Mouse (Mus musculus): ENCODE results near the gene Arhgap9.

Gene Arhgap9

DNA sequence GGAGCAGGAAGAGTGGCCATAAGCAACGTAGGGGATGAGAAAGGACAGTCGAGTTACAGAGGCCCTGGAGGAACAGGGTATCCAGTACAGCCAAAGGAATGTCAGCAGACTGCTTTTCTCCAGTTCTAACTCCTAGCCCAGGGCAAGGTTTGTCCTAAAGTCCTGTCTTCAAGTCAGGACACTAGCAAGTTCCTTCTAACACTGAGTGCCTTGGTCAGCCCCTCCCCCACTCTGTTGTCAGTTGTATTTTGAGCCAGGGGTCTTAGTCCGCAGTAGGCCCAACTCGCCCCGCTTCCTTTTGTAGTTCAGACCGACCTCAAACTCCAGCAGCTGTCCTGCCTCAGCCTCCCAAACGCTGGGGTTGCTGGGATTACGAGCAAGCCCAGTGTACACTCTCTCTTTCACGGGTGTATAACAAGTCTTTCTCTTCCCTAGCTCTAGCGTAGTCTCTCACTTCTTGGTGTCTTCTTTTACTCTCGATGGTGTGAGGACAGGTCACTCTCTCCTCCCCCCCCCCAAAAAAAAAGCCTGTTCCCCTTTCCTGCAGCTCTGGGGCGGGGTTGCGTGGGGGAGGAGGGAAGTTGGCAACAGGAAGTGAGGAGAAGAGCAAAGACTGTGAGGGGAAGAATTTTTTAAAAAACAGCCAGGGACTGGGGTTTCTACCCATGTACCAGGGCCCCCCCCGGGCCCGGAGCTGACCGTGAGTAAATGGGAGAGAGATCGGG is 1.5 kb downstream of the Arhgap9 start:
- no peak for DNase-seq (ENCODE audit: low spot score)

DNA sequence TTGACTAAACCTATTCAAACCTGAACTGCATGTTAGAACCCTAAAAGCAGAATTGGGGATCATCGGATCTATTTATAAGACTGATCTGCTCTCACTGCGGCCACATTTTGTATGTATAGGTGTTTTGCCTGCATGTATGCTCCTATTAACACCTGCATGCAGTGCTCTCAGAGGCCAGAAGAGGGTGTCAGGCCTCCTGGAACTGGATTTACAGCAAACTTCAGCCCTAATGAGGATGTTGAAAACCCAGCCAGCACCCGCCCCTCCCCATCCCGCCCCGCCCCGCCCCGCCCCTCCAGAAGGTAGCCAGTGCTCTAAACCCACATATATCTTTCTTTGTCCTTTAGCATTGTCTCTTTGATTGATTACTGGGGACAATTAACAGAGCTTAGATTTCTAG is 2.7 kb downstream of the Arhgap9 start:
- DNase-seq (ENCODE audit: low spot score), result peak; percentile 78

DNA sequence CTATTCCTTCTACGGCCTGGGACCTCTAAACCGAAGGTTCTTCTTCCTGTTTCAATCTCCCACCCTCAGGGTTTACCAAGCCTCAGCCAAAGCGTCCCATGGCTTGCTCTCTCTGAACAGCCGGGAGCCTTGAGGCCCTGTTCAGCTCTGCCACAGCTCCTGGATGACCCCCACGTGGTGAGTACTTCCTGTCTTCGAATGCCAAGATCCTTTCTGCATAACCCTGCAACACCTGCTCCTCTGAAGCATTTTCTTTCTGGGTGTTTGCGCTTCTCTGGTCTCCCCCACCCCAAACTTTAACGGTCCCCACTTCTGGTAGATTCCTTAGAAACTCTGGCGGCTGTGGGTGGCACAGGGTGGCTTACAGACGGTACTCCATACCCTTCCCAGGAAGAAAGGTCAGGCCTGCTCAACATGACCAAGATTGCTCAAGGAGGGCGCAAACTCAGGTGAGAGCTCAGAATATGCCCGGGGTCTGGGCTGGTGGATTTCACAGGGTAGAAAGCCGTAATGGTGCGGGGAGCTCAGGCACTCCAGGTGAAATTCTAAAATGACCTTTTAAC is 3.8 kb downstream of the Arhgap9 start:
- DNase-seq (ENCODE audit: low spot score), result peak; percentile 22

DNA sequence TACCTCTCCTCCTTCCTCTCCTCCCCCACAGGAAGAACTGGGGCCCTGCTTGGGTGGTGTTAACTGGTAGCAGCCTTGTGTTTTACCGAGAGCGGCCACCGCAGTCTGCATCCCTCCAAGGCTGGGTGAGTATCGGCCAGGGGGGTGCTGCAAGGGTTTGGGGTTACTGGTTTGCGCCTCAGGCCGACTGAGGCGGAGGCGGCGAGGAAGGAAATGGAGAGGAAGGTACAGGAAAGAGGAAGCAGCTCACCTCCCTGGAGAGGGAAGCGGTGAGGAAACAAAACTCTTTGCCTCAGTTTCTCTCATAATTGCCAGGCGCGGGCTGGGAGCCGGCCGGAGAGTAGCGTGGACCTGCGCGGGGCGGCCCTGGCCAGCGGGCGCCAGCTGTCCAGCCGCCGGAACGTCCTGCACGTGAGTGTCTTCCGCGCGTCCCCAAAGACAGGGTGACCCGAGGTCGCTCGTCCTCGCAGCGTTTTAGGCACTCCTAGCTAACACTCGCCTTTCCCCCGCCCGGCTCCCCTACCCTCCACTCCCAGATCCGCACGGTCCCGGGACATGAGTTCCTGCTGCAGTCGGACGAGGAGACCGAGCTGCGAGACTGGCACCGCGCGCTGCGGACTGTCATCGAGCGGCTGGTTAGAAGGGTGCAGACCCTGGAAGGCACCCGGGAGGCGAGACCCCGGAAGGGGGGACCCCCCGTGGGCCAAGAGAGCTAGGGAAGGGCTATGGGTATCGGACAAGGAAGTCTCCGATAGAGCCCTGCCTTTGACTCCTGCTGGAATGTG is 4.4 kb downstream of the Arhgap9 start:
- DNase-seq (ENCODE audit: low spot score), result peak; percentile 54

DNA sequence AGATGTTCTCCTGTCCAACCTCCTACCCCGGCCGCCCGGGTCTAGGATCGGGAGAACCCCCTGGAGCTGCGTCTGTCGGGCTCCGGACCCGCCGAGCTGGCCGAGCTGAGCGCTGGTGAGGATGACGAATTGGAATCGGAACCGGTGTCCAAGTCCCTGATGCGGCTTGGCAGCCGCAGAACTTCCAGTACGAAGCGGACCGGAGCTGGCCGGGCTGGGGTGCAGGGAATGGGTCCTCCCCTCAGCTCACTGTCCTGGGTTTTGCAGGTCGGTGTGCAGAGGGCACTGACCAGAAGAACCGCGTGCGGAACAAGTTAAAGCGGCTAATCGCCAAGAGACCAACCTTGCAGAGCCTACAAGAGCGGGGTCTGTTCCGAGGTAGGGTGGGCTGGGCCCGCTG is 5.1 kb downstream of the Arhgap9 start:
- DNase-seq (ENCODE audit: low spot score), result peak; percentile 21

DNA sequence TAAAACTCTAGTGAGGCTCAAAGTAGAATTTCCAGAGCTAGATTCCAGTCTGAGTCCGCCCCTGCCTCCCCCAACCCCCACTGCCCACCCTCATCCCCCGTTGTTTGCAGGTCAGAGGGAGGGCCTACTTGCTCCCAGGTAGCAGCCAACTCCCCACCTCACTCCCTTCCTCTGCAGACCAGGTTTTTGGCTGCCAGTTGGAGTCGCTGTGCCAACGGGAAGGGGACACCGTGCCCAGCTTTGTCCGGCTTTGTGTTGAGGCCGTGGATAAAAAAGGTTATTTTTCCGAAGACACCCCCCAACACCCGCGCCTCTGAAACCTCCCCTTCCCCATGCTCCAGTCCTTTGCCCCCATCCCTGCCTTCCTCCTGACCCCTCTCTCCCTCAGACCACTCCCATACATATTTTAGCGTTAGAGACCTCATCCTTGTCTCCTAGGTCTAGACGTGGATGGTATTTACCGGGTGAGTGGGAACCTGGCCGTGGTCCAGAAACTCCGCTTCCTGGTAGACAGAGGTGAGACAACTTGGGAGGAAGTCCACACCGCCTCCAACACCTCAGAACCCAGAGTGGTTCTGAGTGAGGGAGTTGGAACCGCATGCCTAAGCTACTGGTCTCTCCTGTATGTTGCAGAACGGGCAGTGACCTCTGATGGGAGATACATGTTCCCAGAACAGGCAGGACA is 5.8 kb downstream of the Arhgap9 start:
- DNase-seq (ENCODE audit: low spot score), result no peak

DNA sequence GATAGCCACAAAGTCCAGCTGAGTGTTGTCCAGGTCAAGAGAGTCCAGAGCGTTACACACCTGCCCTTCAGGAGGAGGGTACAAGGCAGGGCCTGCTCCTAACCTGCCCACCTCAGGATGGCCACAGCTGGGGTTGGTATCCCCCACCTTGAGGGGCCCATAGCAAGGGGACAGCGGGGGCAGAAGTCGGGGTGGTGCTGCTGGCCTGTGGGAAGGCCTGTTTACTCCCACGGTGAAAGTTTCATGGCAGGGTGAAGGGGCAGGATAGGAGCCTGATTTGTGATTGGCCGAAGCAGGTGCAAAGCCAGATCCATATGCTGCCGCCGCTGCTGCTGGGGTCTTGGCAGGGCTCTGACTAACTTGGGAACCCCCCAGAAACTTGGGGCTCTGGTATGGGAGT is 8.4 kb downstream of the Arhgap9 start:
- DNase-seq (ENCODE audit: low spot score), result no peak

DNA sequence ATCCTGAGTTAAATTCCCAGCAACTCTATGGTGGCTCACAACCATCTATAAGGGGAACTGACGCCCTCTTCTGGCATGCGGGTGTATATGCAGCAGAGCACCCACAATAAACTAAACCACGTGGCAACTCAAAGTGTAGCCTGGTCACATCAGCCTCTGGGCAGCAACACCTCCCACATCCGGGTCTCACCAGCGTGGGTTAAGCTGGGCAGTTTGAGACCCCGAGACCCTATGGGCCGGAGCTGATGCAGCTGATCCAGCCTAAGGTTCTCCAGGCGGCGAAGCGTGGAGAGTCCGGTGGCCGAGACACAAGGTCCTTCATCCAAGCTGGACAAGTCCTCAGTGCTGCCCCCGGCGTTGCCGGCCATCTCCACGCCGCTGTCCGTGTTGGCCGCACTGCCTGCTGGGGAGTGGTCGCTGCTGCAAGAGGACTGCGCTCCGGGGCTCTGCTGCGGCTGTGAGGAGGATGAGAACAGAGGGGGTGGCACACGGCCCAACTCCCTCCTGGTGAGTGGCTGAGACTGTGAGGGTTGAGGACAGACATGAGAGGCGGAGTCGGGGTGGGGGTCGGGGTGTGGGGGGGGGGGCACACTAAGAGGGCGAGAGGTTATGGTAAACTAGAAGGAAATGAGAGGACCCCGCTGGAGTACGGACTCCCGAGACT is 10.6 kb downstream of the Arhgap9 start:
- DNase-seq (ENCODE audit: low spot score), result peak; percentile 65

DNA sequence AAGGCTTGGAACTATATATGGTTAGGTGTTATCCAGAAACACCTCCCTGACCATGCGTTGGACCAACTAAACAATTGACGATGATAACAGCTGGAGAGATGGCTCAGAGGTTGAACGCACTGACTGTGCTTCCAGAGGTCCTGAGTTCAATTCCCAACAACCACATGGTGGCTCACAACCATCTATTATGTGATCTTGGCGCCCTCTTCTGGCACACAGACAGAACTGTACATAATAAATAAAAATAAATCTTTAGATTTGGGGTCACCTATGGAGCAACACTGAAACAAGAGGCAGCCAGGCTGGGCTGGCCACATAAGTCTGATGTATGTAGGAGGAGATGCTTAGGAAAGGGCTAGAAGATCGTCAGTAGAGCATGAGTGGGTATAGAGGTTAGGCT is 11.4 kb downstream of the Arhgap9 start:
- no peak for DNase-seq (ENCODE audit: low spot score)

DNA sequence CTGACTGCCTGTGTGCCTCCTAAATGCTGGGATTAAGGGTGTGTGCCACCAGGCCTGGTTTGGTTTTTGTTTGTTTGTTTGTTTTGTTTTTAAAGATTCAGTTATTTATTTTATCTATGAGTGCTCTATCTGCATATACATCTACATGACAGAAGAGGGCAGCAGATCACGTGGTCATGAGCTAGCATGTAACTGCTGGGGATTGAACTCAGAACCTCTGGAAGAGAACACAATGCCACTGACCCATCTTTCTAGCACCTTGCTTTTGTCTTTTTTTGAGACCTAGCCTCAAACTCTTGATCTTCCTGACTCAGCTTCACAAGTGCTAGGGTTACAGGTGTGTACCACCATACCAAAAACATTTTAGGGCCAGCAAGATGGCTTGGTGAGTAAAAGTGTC is 13.5 kb downstream of the Arhgap9 start:
- no peak for DNase-seq (ENCODE audit: low spot score)

DNA sequence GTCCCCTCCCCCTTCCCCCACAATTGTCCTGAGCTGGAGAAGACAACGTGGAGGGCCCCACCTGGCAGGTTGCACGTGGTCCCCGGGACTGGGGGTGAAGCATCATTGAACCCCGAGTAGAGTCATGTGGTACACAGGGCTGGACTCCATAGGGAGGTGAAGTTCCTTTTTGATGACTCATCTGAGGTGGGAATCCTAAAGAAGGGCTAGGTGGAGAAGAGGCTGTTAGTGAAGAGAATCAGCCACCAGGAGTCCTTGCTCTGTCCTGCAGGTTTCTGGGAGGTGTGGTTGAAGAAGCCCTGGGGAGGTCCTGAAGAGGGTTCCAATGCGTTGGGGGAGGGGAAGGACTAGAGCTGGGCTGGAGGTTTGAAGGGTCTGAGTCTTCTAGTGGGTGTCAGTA is 15.2 kb downstream of the Arhgap9 start:
- DNase-seq (ENCODE audit: low spot score), result no peak

DNA sequence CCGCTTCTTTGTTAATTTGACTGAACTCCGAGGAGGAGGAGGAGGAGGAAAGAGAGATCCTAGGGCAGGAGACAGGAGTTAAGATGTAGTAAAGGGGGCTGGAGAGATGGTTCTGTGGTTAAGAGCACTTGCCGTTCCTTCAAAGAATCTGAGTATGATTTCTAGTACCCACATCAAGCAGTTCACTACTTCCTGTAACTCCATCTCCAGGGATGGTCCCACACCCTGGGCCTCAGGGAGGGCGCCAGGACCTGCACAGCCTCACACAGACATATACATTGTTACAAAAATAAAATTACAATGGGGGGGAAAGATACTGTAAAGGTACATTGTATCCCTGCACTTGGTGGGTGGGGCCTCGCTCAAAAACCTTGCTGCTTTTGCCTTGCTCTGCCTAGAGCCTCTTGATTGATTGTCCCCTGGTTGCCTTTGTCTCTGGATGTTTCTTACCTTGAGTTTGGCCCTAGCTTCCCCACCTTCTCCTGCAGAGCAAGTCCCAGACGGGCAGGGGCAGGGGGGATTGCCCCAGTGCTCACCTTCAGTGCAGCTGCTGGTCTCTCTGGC is 15.9 kb downstream of the Arhgap9 start:
- no peak for DNase-seq (ENCODE audit: low spot score)

DNA sequence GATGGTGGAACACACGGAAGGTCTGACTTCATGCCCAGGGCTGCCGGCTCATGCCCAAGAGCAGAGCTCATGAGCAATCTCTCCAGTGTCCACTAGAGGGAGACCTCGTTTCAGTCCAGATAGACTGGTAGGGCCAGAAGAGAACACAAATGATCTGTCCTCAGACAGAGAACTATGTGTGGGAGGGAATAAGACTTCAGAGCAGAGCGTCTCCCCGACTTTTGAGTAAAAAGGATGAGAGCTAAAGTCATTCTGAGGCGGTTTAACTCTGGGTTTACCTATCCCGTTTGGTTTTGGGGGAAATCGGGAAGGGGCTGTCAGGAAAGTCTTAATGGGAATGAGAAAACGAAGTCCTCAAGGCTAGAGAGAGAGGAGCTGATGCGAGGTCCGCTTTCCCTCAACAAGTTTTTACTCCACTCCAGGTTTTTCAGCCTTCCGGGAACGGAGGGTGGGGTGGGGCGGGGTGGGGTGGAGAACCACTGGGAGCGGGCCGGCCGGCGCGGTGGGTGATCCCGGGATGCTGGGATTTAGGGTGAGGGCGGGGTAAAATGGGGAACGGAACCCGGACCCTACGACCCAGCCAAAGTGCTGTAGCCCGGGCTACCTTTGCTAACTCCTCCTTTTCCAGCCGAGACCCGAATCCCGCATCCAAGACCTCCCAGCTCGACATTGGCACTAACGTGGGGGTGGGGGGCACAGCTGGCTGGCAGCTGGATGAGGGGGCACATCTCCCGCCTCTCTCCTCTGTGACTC is 17.3 kb downstream of the Arhgap9 start:
- peak; percentile 97 for DNase-seq (ENCODE audit: low spot score)

DNA sequence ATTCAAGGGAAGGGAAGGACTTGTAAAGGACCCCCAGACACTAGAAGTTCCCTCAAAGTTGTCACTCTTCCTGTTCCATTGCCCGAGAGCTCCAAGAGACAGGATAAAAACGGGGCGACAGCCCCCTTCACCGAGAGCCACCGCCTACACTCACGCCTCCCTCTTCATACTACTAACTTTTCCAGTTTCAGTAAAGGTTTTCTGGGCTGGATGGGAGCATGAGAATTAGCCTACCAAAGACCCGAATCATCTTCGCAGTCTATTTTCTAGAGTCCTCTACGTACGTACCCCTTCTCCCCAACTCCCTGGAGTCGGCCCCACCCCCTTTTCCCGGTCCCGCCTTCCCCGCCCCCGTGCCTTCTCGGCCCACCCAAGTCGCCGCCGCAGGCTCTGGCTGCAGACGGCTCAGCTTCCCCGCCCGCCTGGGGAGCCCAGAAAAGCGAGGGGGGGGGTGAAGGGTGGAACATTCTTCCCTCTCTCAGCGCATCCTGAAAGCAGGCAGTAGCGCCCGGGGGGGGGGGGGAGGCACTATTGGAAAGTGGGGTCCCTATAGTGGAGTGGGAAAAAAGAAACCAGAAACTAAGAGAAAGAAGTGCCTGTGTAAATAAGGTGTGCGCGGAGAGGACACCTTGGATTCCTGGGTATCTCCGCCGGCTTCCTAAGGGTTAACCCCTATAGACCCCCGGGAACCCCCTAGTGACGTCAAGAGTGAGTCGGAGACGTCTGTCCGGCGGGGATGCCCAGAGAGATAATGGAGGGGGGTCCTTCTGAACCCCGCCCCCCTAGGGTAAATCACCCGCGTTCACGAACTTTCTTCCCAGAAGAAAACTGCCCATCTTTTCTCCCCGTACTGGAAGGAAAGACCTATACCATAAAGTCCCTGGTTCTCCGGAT is 18.2 kb downstream of the Arhgap9 start:
- DNase-seq (ENCODE audit: low spot score), result peak; percentile 84

DNA sequence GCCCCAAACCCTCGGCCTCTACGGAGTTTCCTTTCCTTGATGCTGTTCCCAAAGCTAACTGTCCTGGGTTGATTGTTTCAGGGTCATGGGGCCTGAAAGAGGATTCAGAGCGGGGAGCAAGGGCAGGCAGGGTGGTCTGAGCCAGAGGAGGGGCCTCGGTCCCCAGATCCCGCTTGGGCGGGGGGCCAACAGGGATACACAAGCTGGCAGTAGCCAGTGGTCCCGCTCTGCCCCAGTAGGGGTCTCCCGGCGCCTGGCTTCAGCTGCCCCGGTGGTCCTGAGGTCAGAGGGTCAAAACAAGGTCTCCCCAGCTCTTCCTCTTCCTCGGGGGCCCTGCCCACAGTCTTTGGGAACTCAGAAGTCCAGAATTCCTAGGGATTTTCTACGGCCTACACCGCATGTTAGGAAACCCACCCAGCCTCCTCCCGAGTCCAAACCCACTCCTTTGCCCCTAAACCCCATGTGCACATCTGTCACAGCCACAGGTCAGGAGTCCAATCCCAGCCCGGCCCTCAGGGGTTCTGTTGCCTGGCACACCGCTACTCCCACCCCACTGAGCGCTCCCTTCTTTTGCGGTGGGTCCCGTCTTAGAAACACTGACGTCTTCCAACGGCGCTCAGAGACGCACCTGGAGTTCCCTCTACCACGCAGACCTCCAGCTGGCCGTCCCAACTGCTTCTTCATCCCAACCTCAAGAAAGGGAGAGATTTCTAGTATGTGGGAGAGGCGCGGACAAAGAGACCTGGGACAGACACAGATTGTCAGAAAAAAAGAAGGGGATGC is 19.0 kb downstream of the Arhgap9 start:
- DNase-seq (ENCODE audit: low spot score), result peak; percentile 83

DNA sequence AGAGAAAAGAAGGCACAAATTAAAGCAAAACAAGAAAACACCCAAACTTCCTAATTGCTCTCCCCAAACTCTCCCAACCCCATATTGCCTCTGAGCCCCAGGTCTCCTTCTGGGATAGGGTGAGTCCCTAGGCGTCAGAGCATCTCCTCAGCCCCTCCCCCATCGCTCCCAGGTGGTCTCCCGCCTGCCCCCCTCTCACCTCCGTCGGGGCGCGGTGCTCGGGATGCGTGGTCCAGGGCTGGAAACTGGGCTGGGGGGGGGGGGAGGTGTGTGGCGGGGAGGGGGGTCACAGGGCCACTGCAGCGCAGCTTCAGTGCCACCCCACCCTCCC is 19.6 kb downstream of the Arhgap9 start:
- peak; percentile 60 for DNase-seq (ENCODE audit: low spot score)

DNA sequence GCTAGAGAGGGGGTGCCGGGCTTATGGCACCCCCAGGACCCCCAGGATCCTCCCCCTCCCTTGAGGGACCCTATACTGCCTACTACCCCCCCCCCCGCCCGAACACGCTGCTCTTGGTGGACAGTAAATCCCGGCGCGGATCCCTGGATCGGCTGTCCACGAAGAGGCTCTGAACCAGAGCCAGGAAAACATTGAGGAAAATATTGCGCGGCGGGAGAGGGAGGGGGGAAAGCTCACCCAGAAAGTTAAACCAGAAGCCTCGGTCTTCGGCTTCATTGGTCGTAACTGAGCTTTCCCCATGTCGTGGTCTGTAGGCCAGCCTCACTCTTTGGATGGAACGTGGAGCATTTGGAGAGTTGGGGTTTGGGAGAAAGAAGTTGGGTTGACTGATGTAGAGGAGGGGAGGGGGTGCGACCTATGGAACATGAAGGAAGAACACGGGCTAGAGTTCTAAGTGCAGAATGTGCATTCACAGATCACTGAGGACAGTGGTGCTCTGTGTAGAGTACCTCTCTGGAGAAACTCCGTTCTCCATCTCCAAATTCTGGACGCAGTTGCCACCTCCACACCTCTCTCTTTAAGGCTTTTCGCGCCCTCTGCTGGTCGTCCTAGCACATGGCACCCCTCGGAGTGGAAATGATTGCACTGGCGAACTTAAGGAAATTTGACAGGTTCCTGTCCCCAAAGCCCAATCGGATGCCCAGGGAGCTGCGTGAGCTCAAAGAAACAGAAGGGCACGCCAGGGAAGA is 20.3 kb downstream of the Arhgap9 start, which contains the start of gene Gli1:
Gene Gli1 (minus strand): TSS at position 84 of the 749 bp plus-strand sequence.
- DNase-seq (ENCODE audit: low spot score), result peak; percentile 96

DNA sequence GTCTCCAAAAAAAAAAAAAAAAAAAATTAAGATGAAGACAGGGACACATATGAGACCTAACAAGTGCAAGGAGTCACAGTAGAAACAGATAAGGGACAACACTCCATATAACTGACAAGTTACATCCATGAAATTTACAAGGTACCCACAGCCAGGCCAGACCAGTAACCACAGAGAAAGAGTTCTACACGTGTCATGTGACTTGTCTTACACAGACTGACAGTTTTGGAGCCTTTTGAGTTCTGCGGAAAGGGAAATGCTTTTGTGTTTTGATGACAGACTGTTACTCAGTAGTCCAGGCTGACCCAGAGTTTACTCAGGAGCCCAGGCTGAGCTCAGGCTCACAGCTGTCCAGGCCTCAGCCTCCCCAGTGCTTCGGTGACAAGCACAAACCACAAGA is 21.3 kb downstream of the Arhgap9 start:
- no peak for DNase-seq (ENCODE audit: low spot score)

DNA sequence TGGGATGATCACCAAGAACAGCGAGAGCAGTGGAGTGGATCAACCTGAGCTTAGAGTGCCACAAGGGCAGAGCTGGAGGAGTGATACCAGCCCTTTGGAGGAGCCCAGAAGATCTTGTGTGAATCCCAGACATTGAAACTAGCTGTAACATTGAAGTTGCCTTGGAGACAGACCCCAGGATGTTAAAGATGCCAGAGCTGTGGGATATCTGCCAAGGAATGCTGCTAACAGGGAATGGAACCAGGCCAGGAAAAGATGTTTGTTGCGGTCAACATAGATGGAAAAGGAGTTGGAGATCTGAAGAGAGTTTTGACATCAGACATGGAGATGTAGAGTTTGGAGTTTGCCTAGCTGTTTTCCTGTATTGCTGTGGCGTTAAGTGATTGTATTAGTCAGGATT is 24.4 kb downstream of the Arhgap9 start:
- DNase-seq (ENCODE audit: low spot score), result no peak
